Mouse (Mus musculus) adipose tissue, adult 10 weeks (tissue): ENCODE results near the gene Angptl1. TPM values are rescaled to one million over a fixed set of nuclear protein-coding genes. Genes with fewer than 3 reads are reported as not detected.

ENCODE experiments used
- polyA plus RNA-seq: library from polyadenylated mRNA; stranded (reverse); fragments of 350-450 nt; fragmentation: Illumina TruSeq; extraction: RNeasy Lipid Tissue Mini Kit (QIAGEN cat#74804); gene quantifications from one replicate; pipeline ENCODE4 v1.2.3, GENCODE M21; 2014; ENCODE audit warnings: low read depth, low replicate concordance

Gene Angptl1
- 2.0 TPM for polyA plus RNA-seq

GRCm38 (mm10) chr1:156838177-156838576, at the start of gene Angptl1:
Angptl1 (plus strand) TSS chr1:156838562.

Other genes starting within 250 kb of the Angptl1 start
- gene Tor3a, start 164.2 kb upstream of the Angptl1 start, polyA plus RNA-seq = 13.8 TPM
- gene Fam20b, start 119.5 kb upstream of the Angptl1 start, polyA plus RNA-seq = 79.9 TPM
- gene Ralgps2, start 101.1 kb downstream of the Angptl1 start, polyA plus RNA-seq = 16.8 TPM